Mouse (Mus musculus) liver, embryonic 14.5 days (tissue): ENCODE data around the gene Fut2. TPM values are rescaled to one million over a fixed set of nuclear protein-coding genes. Genes with fewer than 3 reads are reported as not detected.

ENCODE experiments used
- ATAC-seq: fragments of 200-750 bp; cut with Nextera tagmentation; 2 replicates; pipeline ENCODE4 v1.8.0; 2017; ENCODE audit warnings: moderate number of reproducible peaks, mild to moderate bottlenecking, moderate library complexity; ENCODE audit not compliant: insufficient read depth
- DNase-seq, 3 experiments: peaks; one replicate each; pipeline ENCODE4 v3.0.0-alpha.2; 2012 to 2013; ENCODE audit warnings: low read depth in 3 of 3, low spot score in 3 of 3
- H3K27ac ChIP-seq: fragments of 300-500 bp; sonication (generic); 2 replicates; pipeline ENCODE4 v1.5.1; 2014; ENCODE audit warnings: moderate library complexity, mild to moderate bottlenecking, control low read depth, inconsistent platforms
- H3K27me3 ChIP-seq: fragments of 300-500 bp; sonication (generic); 2 replicates; pipeline ENCODE4 v1.6.1; 2014; ENCODE audit warnings: mild to moderate bottlenecking, low read length, moderate library complexity; ENCODE audit not compliant: control insufficient read depth, insufficient read depth
- H3K36me3 ChIP-seq: fragments of 300-500 bp; sonication (generic); replicated peaks from 2 replicates; pipeline ENCODE4 v1.6.1; 2014; ENCODE audit warnings: low read depth; ENCODE audit not compliant: control insufficient read depth, insufficient read depth
- H3K4me1 ChIP-seq, 2 experiments: fragments of 200-500 bp in 1 of 2; fragments of 300-500 bp in 1 of 2; sonication (generic) in 1 of 2; replicated peaks; 2 replicates each; pipeline ENCODE4 v1.6.1; 2012 to 2014; ENCODE audit warnings: antibody characterized with exemption in 1 of 2, inconsistent platforms in 1 of 2, low read length in 1 of 2; ENCODE audit not compliant: control insufficient read depth in 2 of 2, insufficient read depth in 2 of 2
- H3K4me2 ChIP-seq: fragments of 300-500 bp; sonication (generic); 2 replicates; pipeline ENCODE4 v1.6.1; 2014; ENCODE audit warnings: low read depth, mild to moderate bottlenecking, control low read depth, moderate library complexity
- H3K4me3 ChIP-seq, 2 experiments: fragments of 200-500 bp in 1 of 2; fragments of 300-500 bp in 1 of 2; sonication (generic) in 1 of 2; 2 replicates each; pipeline ENCODE4 v1.5.1; 2012 to 2014; ENCODE audit warnings: low read depth in 2 of 2, low read length in 2 of 2, mild to moderate bottlenecking in 2 of 2, control low read depth in 1 of 2, inconsistent platforms in 1 of 2, moderate library complexity in 1 of 2; ENCODE audit not compliant: insufficient read depth in 1 of 2
- H3K9ac ChIP-seq: fragments of 300-500 bp; sonication (generic); replicated peaks from 2 replicates; pipeline ENCODE4 v1.6.1; 2014; ENCODE audit warnings: mild to moderate bottlenecking, control low read depth, moderate library complexity
- H3K9me3 ChIP-seq: fragments of 300-500 bp; sonication (generic); 2 replicates; pipeline ENCODE4 v1.6.1; 2016; ENCODE audit warnings: low read length, mixed read lengths; ENCODE audit not compliant: control insufficient read depth
- CTCF ChIP-seq: IDR thresholded peaks from 2 replicates; pipeline ENCODE4 v1.5.1; 2016; ENCODE audit warnings: antibody characterized with exemption, low read depth, control low read depth
- EP300 ChIP-seq: IDR thresholded peaks from 2 replicates; pipeline ENCODE4 v1.6.1; 2016; ENCODE audit warnings: antibody characterized with exemption, low read depth
- WGBS: fragments of 180-500 bp; shearing (Covaris S2); extraction: QIAGEN DNeasy Blood & Tissue Kit; methylation state at CpG from one replicate; pipeline ENCODE4 v1.1.7; 2014; ENCODE audit not compliant: insufficient replicate concordance; 5-methylcytosine and 5-hydroxymethylcytosine counted together
- polyA plus RNA-seq, 2 experiments: library from polyadenylated mRNA; depleted of rRNA in 1 of 2; stranded (reverse) in 1 of 2; unstranded in 1 of 2; fragments of >200 nt; fragmentation: Nextera tagmentation in 1 of 2; extraction: Ambion mirVana in 1 of 2; gene quantifications; 2 replicates each; pipeline versions ENCODE4 v1.2.1 to v1.2.3; 2012 to 2014

Fut2 gene
- polyA plus RNA-seq, 2 experiments = not detected

GRCm38 (mm10) chr7:45705443-45705864 is 39.3 kb upstream of the Fut2 start:
- H3K4me3 ChIP-seq = peak overlapping the region; percentile 43 to 46
- H3K27ac ChIP-seq = no peak overlapping the region
- H3K27me3 ChIP-seq = peaks cover 10% of the 10 kb centered on the region
- WGBS = under 1% methylated on average over 21 of the region's 21 CpGs
- peaks cover under 1% of the 10 kb centered on the region; the same call in 1 of the 2 replicates for H3K36me3 ChIP-seq
- no peak for TF ChIP-seq EP300
- no peak for TF ChIP-seq CTCF
- no peaks in the 10 kb centered on the region for H3K9me3 ChIP-seq
- peaks cover 29 to 32% of the 10 kb centered on the region in 2 experiments for H3K4me1 ChIP-seq
- DNase-seq (no peak), ATAC-seq (no peak)
- H3K9ac ChIP-seq = no peak overlapping the region
- peak overlapping the region; percentile 78 for H3K4me2 ChIP-seq

DNA sequence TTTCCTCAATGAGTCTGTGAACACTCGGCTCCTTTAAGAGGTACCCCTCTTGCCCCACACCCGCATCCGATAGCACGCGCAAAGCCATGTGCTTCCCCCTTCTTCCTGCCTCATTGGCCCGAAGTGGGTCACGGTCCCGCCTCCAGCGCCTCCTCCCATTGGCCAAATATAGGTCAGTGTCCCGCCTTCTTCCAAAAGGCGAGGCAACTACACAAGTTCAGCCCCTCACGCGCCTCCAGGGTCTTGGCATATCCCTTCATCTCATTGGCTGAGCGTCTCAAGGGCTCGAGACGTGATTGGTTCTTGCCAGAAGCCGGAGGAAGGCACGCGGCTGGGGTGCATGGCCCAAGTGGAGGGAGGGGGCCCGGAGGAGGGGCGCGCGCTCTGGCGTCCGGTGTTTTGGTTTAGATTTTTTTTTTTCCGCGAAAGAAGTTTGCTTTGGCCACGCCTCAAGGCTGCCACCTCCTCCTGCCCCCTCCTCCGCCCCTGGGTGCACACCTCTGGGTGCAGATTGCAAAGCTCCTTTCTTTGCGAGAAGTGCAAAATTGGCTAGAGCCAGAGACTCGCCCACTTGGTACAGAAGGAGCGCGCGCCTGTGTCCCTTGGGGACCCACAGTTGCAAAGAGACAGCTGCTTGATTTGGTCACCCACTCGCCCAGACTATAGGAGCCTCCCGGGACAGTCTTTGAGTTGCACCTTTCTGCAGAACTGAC is 38.7 kb upstream of the Fut2 start, which contains the start of gene Dbp:
Dbp (plus strand) TSS at position 359 of the 713 bp plus-strand sequence.
- Histone ChIP-seq H3K4me3 (peak within 1 kb of the TSS; percentile 48 to 63), H3K4me1 (peaks cover 29 to 32% of the 10 kb centered on the region in 2 experiments), H3K9ac (peak within 1 kb of the TSS; percentile 41), H3K9me3 (no peaks in the 10 kb centered on the region), H3K4me2 (peak within 1 kb of the TSS; percentile 78), H3K27ac (peak within 1 kb of the TSS; percentile 9; the same call in 1 of the 2 replicates), H3K36me3 (no peaks in the 10 kb centered on the region), H3K27me3 (peaks cover 16% of the 10 kb centered on the region)
- DNase-seq (peak; percentile 93 to 94 (median 94)), ATAC-seq (peak; percentile 82)
- TF ChIP-seq CTCF (no peak), EP300 (0 out of 2 replicates have a peak, but pooled peaks have one; percentile 6)
- under 1% methylated on average over 36 of the region's 36 CpGs for WGBS

- Histone ChIP-seq H3K4me2 (peak overlapping the region; percentile 78), H3K27me3 (peaks cover 24% of the 10 kb centered on the region), H3K4me3 (peak overlapping the region; percentile 42 to 48), H3K27ac (peak overlapping the region; percentile 9; the same call in 1 of the 2 replicates), H3K4me1 (peaks cover 29 to 32% of the 10 kb centered on the region in 2 experiments), H3K9me3 (no peaks in the 10 kb centered on the region), H3K36me3 (no peaks in the 10 kb centered on the region), H3K9ac (peak overlapping the region; percentile 41)
- DNase-seq (peak in 1 of 3 experiments; percentile 66), ATAC-seq (peak; percentile 55)
- under 1% methylated on average over 13 of the region's 13 CpGs for WGBS
- no peak for TF ChIP-seq CTCF
- TF ChIP-seq EP300 = no peak
Observed at GRCm38 (mm10) chr7:45704046-45704559, 37.9 kb upstream of the Fut2 start.

GRCm38 (mm10) chr7:45703521-45704033 is 37.4 kb upstream of the Fut2 start:
- 56% methylated on average over 12 of the region's 12 CpGs for WGBS
- Histone ChIP-seq H3K27me3 (peaks cover 27% of the 10 kb centered on the region), H3K4me3 (no peak overlapping the region; a peak in 1 of 4 replicates), H3K36me3 (no peaks in the 10 kb centered on the region), H3K4me2 (peak overlapping the region; percentile 78), H3K9ac (no peak overlapping the region; the same call in 1 of the 2 replicates), H3K4me1 (peaks cover 29 to 32% of the 10 kb centered on the region in 2 experiments), H3K27ac (no peak overlapping the region), H3K9me3 (no peaks in the 10 kb centered on the region)
- ATAC-seq = no peak
- DNase-seq = no peak
- TF ChIP-seq CTCF (no peak), EP300 (no peak)
